Mouse (Mus musculus) neural tube, embryonic 11.5 days (tissue): ENCODE measurements around the gene Teddm3. TPM values are rescaled to one million over a fixed set of nuclear protein-coding genes. Genes with fewer than 3 reads are reported as not detected.
"Not testable (repeated sequence)": the region's sequence is repeated elsewhere in the genome, so short reads cannot be mapped to it uniquely, and the experiment has no call there.

Experiments used
- ATAC-seq: fragments of 200-750 bp; cut with Nextera tagmentation; 2 replicates; pipeline ENCODE4 v1.8.0; 2017; ENCODE audit warnings: moderate number of reproducible peaks, mild to moderate bottlenecking, moderate TSS enrichment, moderate library complexity; ENCODE audit not compliant: insufficient read depth, low FRiP score, low TSS enrichment
- DNase-seq: peaks from one replicate; pipeline ENCODE4 v3.0.0-alpha.2; 2015; ENCODE audit warnings: low spot score
- H3K27ac ChIP-seq: fragments of 300-500 bp; sonication (generic); 2 replicates; pipeline ENCODE4 v1.5.1; 2014; ENCODE audit warnings: low read depth, mild to moderate bottlenecking, low read length
- H3K27me3 ChIP-seq: fragments of 300-500 bp; sonication (generic); 2 replicates; pipeline ENCODE4 v1.6.1; 2014; ENCODE audit warnings: mild to moderate bottlenecking, low read length, mixed read lengths; ENCODE audit not compliant: control insufficient read depth, insufficient read depth
- H3K36me3 ChIP-seq: fragments of 300-500 bp; sonication (generic); 2 replicates; pipeline ENCODE4 v1.6.1; 2014; ENCODE audit warnings: mild to moderate bottlenecking, low read length, moderate library complexity, mixed read lengths; ENCODE audit not compliant: control insufficient read depth, insufficient read depth
- H3K4me1 ChIP-seq: fragments of 300-500 bp; sonication (generic); 2 replicates; pipeline ENCODE4 v1.6.1; 2014; ENCODE audit warnings: low read length, mixed read lengths; ENCODE audit not compliant: control insufficient read depth, insufficient read depth
- H3K4me2 ChIP-seq: fragments of 300-500 bp; sonication (generic); 2 replicates; pipeline ENCODE4 v1.6.1; 2014; ENCODE audit warnings: low read depth, mild to moderate bottlenecking, moderate library complexity
- H3K4me3 ChIP-seq: fragments of 300-500 bp; sonication (generic); 2 replicates; pipeline ENCODE4 v1.5.1; 2014; ENCODE audit warnings: low read depth, low read length
- H3K9ac ChIP-seq: fragments of 300-500 bp; sonication (generic); 2 replicates; pipeline ENCODE4 v1.6.1; 2014; ENCODE audit warnings: mild to moderate bottlenecking, low read length
- H3K9me3 ChIP-seq: fragments of 300-500 bp; sonication (generic); 2 replicates; pipeline ENCODE4 v1.6.1; 2016; ENCODE audit warnings: low read length; ENCODE audit not compliant: control insufficient read depth
- WGBS: fragments of 180-500 bp; shearing (Covaris S2); extraction: QIAGEN DNeasy Blood & Tissue Kit; methylation state at CpG from one replicate; pipeline ENCODE4 v1.1.7; 2014; 5-methylcytosine and 5-hydroxymethylcytosine counted together
- polyA plus RNA-seq: library from polyadenylated mRNA; unstranded; fragments of >200 nt; fragmentation: Nextera tagmentation; extraction: Ambion mirVana; gene quantifications from 2 replicates; pipeline ENCODE4 v1.2.1, GENCODE M21; 2014

The Teddm3 gene
- polyA plus RNA-seq, 1 experiment from 2014 or later = not detected

GRCm38 (mm10) chr16:21127666-21128065, 26.1 kb downstream of the Teddm3 start:
- not testable (repeated sequence) for H3K27ac ChIP-seq, ATAC-seq, H3K9ac ChIP-seq, H3K4me1 ChIP-seq, H3K36me3 ChIP-seq, H3K27me3 ChIP-seq, H3K9me3 ChIP-seq, H3K4me3 ChIP-seq, H3K4me2 ChIP-seq, DNase-seq
- 82% methylated on average over 3 of the region's 3 CpGs for WGBS

GRCm38 (mm10) chr16:21122776-21123175, 31.0 kb downstream of the Teddm3 start:
- not testable (repeated sequence) for H3K27me3 ChIP-seq, H3K4me3 ChIP-seq, H3K36me3 ChIP-seq, DNase-seq, H3K4me2 ChIP-seq, H3K4me1 ChIP-seq, H3K9me3 ChIP-seq, ATAC-seq, H3K27ac ChIP-seq, H3K9ac ChIP-seq
- WGBS = 80% methylated on average over 2 of the region's 2 CpGs

GRCm38 (mm10) chr16:21116078-21116477, 37.7 kb downstream of the Teddm3 start:
- Histone ChIP-seq H3K27ac (no peak overlapping the region), H3K36me3 (no peaks in the 10 kb centered on the region), H3K4me2 (no peak overlapping the region), H3K9ac (no peak overlapping the region), H3K27me3 (no peaks in the 10 kb centered on the region), H3K4me1 (no peaks in the 10 kb centered on the region), H3K4me3 (no peak overlapping the region), H3K9me3 (no peaks in the 10 kb centered on the region)
- ATAC-seq = no peak
- 55% methylated on average over 5 of the region's 5 CpGs for WGBS
- DNase-seq = no peak

- Histone ChIP-seq H3K36me3 (no peaks in the 10 kb centered on the region), H3K9me3 (no peaks in the 10 kb centered on the region), H3K4me2 (no peak overlapping the region), H3K27me3 (no peaks in the 10 kb centered on the region), H3K4me1 (no peaks in the 10 kb centered on the region), H3K9ac (no peak overlapping the region), H3K4me3 (no peak overlapping the region), H3K27ac (no peak overlapping the region)
- 68% methylated on average over 1 of the region's 1 CpGs for WGBS
- DNase-seq (no peak), ATAC-seq (no peak)
These were observed 44.3 kb downstream of the Teddm3 start for GRCm38 (mm10) chr16:21109473-21109872.

Other genes with a start within 250 kb of the Teddm3 start
- gene Ephb3, start 50.8 kb upstream of the Teddm3 start, polyA plus RNA-seq = 15.1 and 15.5 TPM in 2 replicates